Mouse (Mus musculus): ENCODE data around the gene Rangrf. TPM values are rescaled to one million over a fixed set of nuclear protein-coding genes. Genes with fewer than 3 reads are reported as not detected.

Rangrf gene
- total and polyA plus RNA-seq, 3 experiments = 159 to 207 TPM; not detected in 1

GRCm38 (mm10) chr11:68957971-68958370, 17.0 kb downstream of the Rangrf start:
- no peak overlapping the region for H3K27ac ChIP-seq (ENCODE audit: control insufficient read depth, low read depth, low read length)
- no peaks in the 10 kb centered on the region for H3K79me2 ChIP-seq (ENCODE audit: control insufficient read depth, insufficient read depth, low read length, poor library complexity)
- TF ChIP-seq ETS1 (IDR thresholded peaks at IDR 0.05; ENCODE audit: low read depth, low read length) (no peak), MXI1 (IDR thresholded peaks at IDR 0.05; ENCODE audit: low read depth, low read length) (no peak), MEF2A (IDR thresholded peaks at IDR 0.05; ENCODE audit: extremely low read depth, insufficient replicate concordance, low read depth, low read length, poor library complexity, severe bottlenecking) (no peak)
- no peaks in the 10 kb centered on the region for H3K9me3 ChIP-seq (replicated peaks; ENCODE audit: insufficient read depth, low read length)
- no peak for DNase-seq (ENCODE audit: low read depth, low spot score)
- no peak overlapping the region for H3K4me3 ChIP-seq (ENCODE audit: control insufficient read depth in 1 of 2, insufficient read depth in 1 of 2, low read depth in 2 of 2, low read length in 2 of 2)
- peaks cover 0 to 9% of the 10 kb centered on the region in 2 experiments; a peak in 2 of 4 replicates for H3K4me1 ChIP-seq (ENCODE audit: control insufficient read depth in 1 of 2, insufficient read depth in 2 of 2, low read length in 2 of 2)
- peaks cover 0 to 2% of the 10 kb centered on the region in 2 experiments; a peak in 1 of 4 replicates for H3K27me3 ChIP-seq (ENCODE audit: control insufficient read depth in 1 of 2, insufficient read depth in 2 of 2, low read length in 2 of 2)
- H3K9ac ChIP-seq (ENCODE audit: control insufficient read depth, low read depth, low read length, poor library complexity, severe bottlenecking) = no peak overlapping the region
- peaks cover 0 to 2% of the 10 kb centered on the region in 2 experiments; a peak in 2 of 4 replicates for H3K36me3 ChIP-seq (ENCODE audit: control insufficient read depth in 1 of 2, insufficient read depth in 2 of 2, low read length in 2 of 2)

GRCm38 (mm10) chr11:68957308-68957707, 17.7 kb downstream of the Rangrf start, which contains the start of gene Arhgef15:
TSS of gene Arhgef15 (minus strand) at chr11:68957480.
- Histone ChIP-seq H3K79me2 (ENCODE audit: control insufficient read depth, insufficient read depth, low read length, poor library complexity) (no peaks in the 10 kb centered on the region), H3K27me3 (ENCODE audit: control insufficient read depth in 1 of 2, insufficient read depth in 2 of 2, low read length in 2 of 2) (peaks cover 2% of the 10 kb centered on the region in 2 experiments; a peak in 2 of 4 replicates), H3K4me1 (ENCODE audit: control insufficient read depth in 1 of 2, insufficient read depth in 2 of 2, low read length in 2 of 2) (peaks cover 0 to 9% of the 10 kb centered on the region in 2 experiments; a peak in 2 of 4 replicates), H3K4me3 (ENCODE audit: control insufficient read depth in 1 of 2, insufficient read depth in 1 of 2, low read depth in 2 of 2, low read length in 2 of 2) (no peak within 1 kb of the TSS), H3K27ac (ENCODE audit: control insufficient read depth, low read depth, low read length) (no peak within 1 kb of the TSS), H3K9me3 (replicated peaks; ENCODE audit: insufficient read depth, low read length) (no peaks in the 10 kb centered on the region), H3K36me3 (ENCODE audit: control insufficient read depth in 1 of 2, insufficient read depth in 2 of 2, low read length in 2 of 2) (peaks cover 0 to 2% of the 10 kb centered on the region in 2 experiments; a peak in 2 of 4 replicates), H3K9ac (ENCODE audit: control insufficient read depth, low read depth, low read length, poor library complexity, severe bottlenecking) (no peak within 1 kb of the TSS)
- no peak for TF ChIP-seq CHD2 (IDR thresholded peaks at IDR 0.05; ENCODE audit: low read length)
- no peak for TF ChIP-seq POLR2AphosphoS2 (IDR thresholded peaks at IDR 0.05; ENCODE audit: low read length)
- TF ChIP-seq ELF1 (IDR thresholded peaks at IDR 0.05; ENCODE audit: low read depth, low read length) = no peak
- TF ChIP-seq GATA1 (IDR thresholded peaks at IDR 0.05; ENCODE audit: low read depth, low read length) = no peak
- TF ChIP-seq MXI1 (IDR thresholded peaks at IDR 0.05; ENCODE audit: low read depth, low read length) = no peak
- no peak for TF ChIP-seq ZMIZ1 (IDR thresholded peaks at IDR 0.05; ENCODE audit: low read depth, low read length)
- no peak for TF ChIP-seq ZC3H11A (IDR thresholded peaks at IDR 0.05; ENCODE audit: low read depth, low read length)
- TF ChIP-seq HCFC1 (IDR thresholded peaks at IDR 0.05; ENCODE audit: low read depth, low read length) = no peak
- DNase-seq (ENCODE audit: low read depth, low spot score) = no peak

DNA sequence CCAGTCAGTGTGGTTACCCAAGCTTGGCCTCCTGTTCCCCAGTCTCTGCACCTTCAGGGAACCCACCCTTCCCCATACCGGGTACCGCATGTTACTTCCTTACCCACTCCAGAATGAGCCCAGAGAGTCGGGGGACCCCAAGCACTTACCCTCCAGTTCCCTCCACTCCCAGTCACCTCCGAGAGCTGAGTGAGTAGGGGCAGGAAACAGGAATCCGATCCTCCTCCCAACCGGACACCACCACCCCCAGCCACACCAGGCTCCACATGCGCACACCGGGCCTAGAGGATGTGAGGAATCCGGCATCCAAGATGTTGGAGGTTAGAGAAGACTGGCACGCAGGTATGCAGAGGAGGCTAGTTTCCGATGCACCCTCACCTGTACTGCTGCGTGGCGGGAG, 18.3 kb downstream of the Rangrf start:
- no peak overlapping the region for H3K4me3 ChIP-seq (ENCODE audit: control insufficient read depth in 1 of 2, insufficient read depth in 1 of 2, low read depth in 2 of 2, low read length in 2 of 2)
- no peaks in the 10 kb centered on the region for H3K9me3 ChIP-seq (replicated peaks; ENCODE audit: insufficient read depth, low read length)
- no peak for DNase-seq (ENCODE audit: low read depth, low spot score)
- H3K36me3 ChIP-seq (ENCODE audit: control insufficient read depth in 1 of 2, insufficient read depth in 2 of 2, low read length in 2 of 2) = peaks cover 0 to 1% of the 10 kb centered on the region in 2 experiments; a peak in 2 of 4 replicates
- no peak overlapping the region for H3K9ac ChIP-seq (ENCODE audit: control insufficient read depth, low read depth, low read length, poor library complexity, severe bottlenecking)
- H3K27ac ChIP-seq (ENCODE audit: control insufficient read depth, low read depth, low read length) = no peak overlapping the region
- peaks cover 2 to 3% of the 10 kb centered on the region in 2 experiments; a peak in 3 of 4 replicates for H3K27me3 ChIP-seq (ENCODE audit: control insufficient read depth in 1 of 2, insufficient read depth in 2 of 2, low read length in 2 of 2)
- H3K4me1 ChIP-seq (ENCODE audit: control insufficient read depth in 1 of 2, insufficient read depth in 2 of 2, low read length in 2 of 2) = peaks cover 0 to 6% of the 10 kb centered on the region in 2 experiments; a peak in 2 of 4 replicates
- no peaks in the 10 kb centered on the region for H3K79me2 ChIP-seq (ENCODE audit: control insufficient read depth, insufficient read depth, low read length, poor library complexity)
- TF ChIP-seq GATA1 (IDR thresholded peaks at IDR 0.05; ENCODE audit: low read depth, low read length) (no peak), EP300 (IDR thresholded peaks at IDR 0.05; ENCODE audit: low read depth in 1 of 2, low read length in 2 of 2) (no peak), CTCF (IDR thresholded peaks at IDR 0.05 in 2 of 3, conservative IDR thresholded peaks at IDR 0.05 in 1 of 3; ENCODE audit: control insufficient read depth in 1 of 3, insufficient read depth in 1 of 3, low read depth in 2 of 3, low read length in 3 of 3, poor library complexity in 1 of 3, severe bottlenecking in 1 of 3) (no peak), MAX (IDR thresholded peaks at IDR 0.05; ENCODE audit: low read length) (no peak), USF2 (IDR thresholded peaks at IDR 0.05; ENCODE audit: borderline replicate concordance in 1 of 2, insufficient read depth in 1 of 2, low read depth in 1 of 2, low read length in 2 of 2) (no peak), SMC3 (IDR thresholded peaks at IDR 0.05; ENCODE audit: low read depth, low read length) (no peak), MAZ (IDR thresholded peaks at IDR 0.05; ENCODE audit: low read depth, low read length) (no peak), ZNF384 (IDR thresholded peaks at IDR 0.05; ENCODE audit: low read depth, low read length) (no peak), MYC (IDR thresholded peaks at IDR 0.05; ENCODE audit: low read depth, low read length) (no peak)
